Mouse (Mus musculus) heart, embryonic 16.5 days (tissue): ENCODE data around the gene Gm20388. TPM values are rescaled to one million over a fixed set of nuclear protein-coding genes. Genes with fewer than 3 reads are reported as not detected.

Source experiments
- ATAC-seq: fragments of 200-750 bp; cut with Nextera tagmentation; replicated peaks from 2 replicates; pipeline ENCODE4 v1.8.0; 2017; ENCODE audit warnings: moderate number of reproducible peaks; ENCODE audit not compliant: insufficient read depth, low FRiP score; ENCODE audit errors: extremely low read depth
- H3K27ac ChIP-seq: fragments of 300-500 bp; sonication (generic); 2 replicates; pipeline ENCODE4 v1.5.1; 2014; ENCODE audit warnings: mild to moderate bottlenecking, low read length, control low read depth, moderate library complexity
- H3K27me3 ChIP-seq: fragments of 300-500 bp; sonication (generic); 2 replicates; pipeline ENCODE4 v1.6.1; 2014; ENCODE audit warnings: low read length, mixed read lengths; ENCODE audit not compliant: control insufficient read depth, insufficient read depth
- H3K36me3 ChIP-seq: fragments of 300-500 bp; sonication (generic); 2 replicates; pipeline ENCODE4 v1.6.1; 2014; ENCODE audit not compliant: control insufficient read depth, insufficient read depth
- H3K4me1 ChIP-seq: fragments of 300-500 bp; sonication (generic); 2 replicates; pipeline ENCODE4 v1.6.1; 2014; ENCODE audit warnings: low read length, mixed read lengths; ENCODE audit not compliant: control insufficient read depth, insufficient read depth
- H3K4me2 ChIP-seq: fragments of 300-500 bp; sonication (generic); 2 replicates; pipeline ENCODE4 v1.6.1; 2014; ENCODE audit warnings: low read depth, mild to moderate bottlenecking, control low read depth, low read length
- H3K4me3 ChIP-seq: fragments of 300-500 bp; sonication (generic); 2 replicates; pipeline ENCODE4 v1.5.1; 2014; ENCODE audit warnings: mild to moderate bottlenecking, control low read depth, low read length
- H3K9ac ChIP-seq: fragments of 300-500 bp; sonication (generic); 2 replicates; pipeline ENCODE4 v1.6.1; 2014; ENCODE audit warnings: low read length, control low read depth
- H3K9me3 ChIP-seq: fragments of 300-500 bp; sonication (generic); replicated peaks from 2 replicates; pipeline ENCODE4 v1.6.1; 2016; ENCODE audit warnings: low read length; ENCODE audit not compliant: control insufficient read depth
- WGBS: fragments of 180-500 bp; shearing (Covaris S2); extraction: QIAGEN DNeasy Blood & Tissue Kit; methylation state at CpG from one replicate; pipeline ENCODE4 v1.1.7; 2014; 5-methylcytosine and 5-hydroxymethylcytosine counted together
- polyA plus RNA-seq: library from polyadenylated mRNA; unstranded; fragments of >200 nt; fragmentation: Nextera tagmentation; extraction: Ambion mirVana; gene quantifications from 2 replicates; pipeline ENCODE4 v1.2.1, GENCODE M21; 2015

The Gm20388 gene
- polyA plus RNA-seq, 1 experiment from 2014 or later, result 4.5 TPM

DNA sequence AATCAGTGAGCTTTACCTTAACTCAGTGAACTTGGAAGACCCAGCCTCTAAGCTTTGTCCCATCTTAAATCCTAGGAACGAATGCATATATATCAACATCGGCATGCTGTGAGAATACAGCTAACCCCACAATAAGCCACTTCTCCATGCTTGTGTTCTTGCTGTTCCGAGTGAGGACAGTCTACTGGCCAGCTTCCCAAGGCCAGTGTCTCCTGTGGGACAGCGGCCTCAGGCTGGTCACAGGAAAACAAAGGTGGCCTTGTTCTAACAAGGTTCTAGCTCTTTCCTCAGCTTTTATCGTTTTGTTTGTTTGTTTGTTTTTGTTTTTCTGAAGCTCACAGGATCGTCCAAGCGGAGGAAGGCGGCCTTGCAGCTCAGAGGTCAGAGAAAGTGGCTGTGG, 3823.8 kb downstream of the Gm20388 start:
- WGBS, result 77% methylated on average over 8 of the region's 8 CpGs

GRCm38 (mm10) chr8:123736974-123737373, 3826.3 kb downstream of the Gm20388 start:
- ATAC-seq, result no peak
- H3K4me2 ChIP-seq, result no peak overlapping the region
- peaks cover 9% of the 10 kb centered on the region for H3K4me1 ChIP-seq
- H3K27ac ChIP-seq, result no peak overlapping the region
- WGBS, result 73% methylated on average over 9 of the region's 9 CpGs
- H3K27me3 ChIP-seq, result no peaks in the 10 kb centered on the region
- H3K9ac ChIP-seq, result no peak overlapping the region
- H3K36me3 ChIP-seq, result no peaks in the 10 kb centered on the region
- H3K4me3 ChIP-seq, result no peak overlapping the region
- no peaks in the 10 kb centered on the region for H3K9me3 ChIP-seq

More for the DNA sequence above, 3823.8 kb downstream of the Gm20388 start:
- Histone ChIP-seq H3K4me3 (no peak overlapping the region), H3K4me2 (no peak overlapping the region), H3K9me3 (no peaks in the 10 kb centered on the region), H3K4me1 (peaks cover 11% of the 10 kb centered on the region), H3K36me3 (no peaks in the 10 kb centered on the region), H3K27ac (no peak overlapping the region), H3K9ac (no peak overlapping the region), H3K27me3 (no peaks in the 10 kb centered on the region; the same call in 1 of the 2 replicates)
- ATAC-seq, result no peak

DNA sequence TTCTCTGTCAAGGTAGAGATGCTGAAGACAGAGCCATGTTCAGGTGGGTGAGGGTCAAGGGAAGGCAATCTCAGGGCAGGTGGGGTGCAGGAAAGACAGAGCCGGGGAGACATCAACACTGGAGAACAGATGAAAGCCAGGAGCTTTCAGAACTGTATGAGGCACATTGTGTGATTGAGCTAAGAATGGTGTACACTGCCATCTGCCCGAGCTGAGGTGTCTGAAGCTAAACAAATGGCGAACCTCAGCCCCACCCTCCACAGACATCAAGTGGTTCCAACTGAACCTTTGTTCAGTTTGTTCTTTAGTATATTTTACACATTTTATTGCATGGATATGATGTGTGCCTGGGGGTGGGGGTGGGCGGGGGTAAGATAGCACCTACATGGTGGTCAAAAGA, 3829.6 kb downstream of the Gm20388 start:
- no peaks in the 10 kb centered on the region for H3K36me3 ChIP-seq
- WGBS, result 41% methylated on average over 4 of the region's 4 CpGs
- ATAC-seq, result no peak
- no peak overlapping the region for H3K27ac ChIP-seq
- H3K27me3 ChIP-seq, result no peaks in the 10 kb centered on the region
- H3K9ac ChIP-seq, result no peak overlapping the region
- H3K4me3 ChIP-seq, result no peak overlapping the region
- no peak overlapping the region for H3K4me2 ChIP-seq
- no peaks in the 10 kb centered on the region for H3K9me3 ChIP-seq
- H3K4me1 ChIP-seq, result peaks cover 9% of the 10 kb centered on the region

DNA sequence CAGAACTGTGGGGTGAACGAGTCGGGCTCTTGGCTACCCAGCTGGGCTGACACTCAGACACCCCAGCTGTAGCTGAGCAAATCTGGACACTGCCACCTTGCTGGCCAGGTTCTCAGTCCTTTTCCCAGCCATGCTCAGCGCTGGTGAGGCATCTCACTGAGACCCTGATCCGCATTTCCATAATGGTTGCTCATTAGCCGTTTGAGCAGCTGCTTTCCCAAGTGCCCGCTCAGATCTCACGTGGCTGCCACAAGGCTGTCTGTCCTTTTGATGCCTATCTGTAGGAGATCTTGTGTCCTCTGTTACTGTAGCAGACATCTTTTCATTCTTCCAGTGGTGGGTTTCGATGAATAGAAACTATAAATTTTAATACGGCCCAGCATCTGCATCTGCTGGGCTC, 3830.6 kb downstream of the Gm20388 start:
- Histone ChIP-seq H3K27ac (no peak overlapping the region), H3K4me3 (no peak overlapping the region), H3K27me3 (no peaks in the 10 kb centered on the region), H3K36me3 (no peaks in the 10 kb centered on the region), H3K4me2 (no peak overlapping the region), H3K9me3 (no peaks in the 10 kb centered on the region), H3K9ac (no peak overlapping the region), H3K4me1 (peaks cover 9% of the 10 kb centered on the region)
- 84% methylated on average over 9 of the region's 9 CpGs for WGBS
- no peak for ATAC-seq

- no peaks in the 10 kb centered on the region; the same call in 1 of the 2 replicates for H3K27me3 ChIP-seq
- ATAC-seq, result no peak
- no peak overlapping the region for H3K9ac ChIP-seq
- no peaks in the 10 kb centered on the region for H3K36me3 ChIP-seq
- no peaks in the 10 kb centered on the region for H3K9me3 ChIP-seq
- no peak overlapping the region for H3K27ac ChIP-seq
- H3K4me3 ChIP-seq, result no peak overlapping the region
- no peak overlapping the region for H3K4me2 ChIP-seq
- 91% methylated on average over 4 of the region's 4 CpGs for WGBS
- no peaks in the 10 kb centered on the region for H3K4me1 ChIP-seq
Measured at GRCm38 (mm10) chr8:123746488-123746887, 3835.8 kb downstream of the Gm20388 start.

DNA sequence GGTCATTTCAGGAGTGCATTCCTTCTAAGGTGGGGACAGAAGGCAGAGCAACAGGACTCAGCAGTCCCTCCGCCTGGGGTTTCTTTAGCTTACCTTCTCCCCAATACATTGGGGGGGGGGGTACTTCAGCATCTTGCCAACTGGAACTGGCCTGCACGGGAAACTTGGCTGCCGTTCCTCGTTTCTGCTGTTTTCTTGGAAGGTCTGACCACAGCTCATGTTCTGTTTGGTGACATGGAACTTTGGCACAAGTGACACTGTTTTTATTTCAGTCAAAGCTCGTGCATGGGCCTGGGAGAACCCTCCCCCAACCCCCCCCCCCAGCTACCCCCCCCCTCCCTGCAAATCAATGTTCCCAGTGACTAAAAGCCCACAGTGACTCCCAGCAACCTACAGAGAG, 3837.1 kb downstream of the Gm20388 start:
- Histone ChIP-seq H3K27me3 (no peaks in the 10 kb centered on the region; the same call in 1 of the 2 replicates), H3K4me2 (no peak overlapping the region), H3K27ac (peak overlapping the region; percentile 3; the same call in 1 of the 2 replicates), H3K4me1 (peaks cover 6% of the 10 kb centered on the region), H3K9ac (no peak overlapping the region), H3K9me3 (no peaks in the 10 kb centered on the region), H3K4me3 (no peak overlapping the region), H3K36me3 (no peaks in the 10 kb centered on the region)
- peak; percentile 58 for ATAC-seq
- 22% methylated on average over 5 of the region's 5 CpGs for WGBS

DNA sequence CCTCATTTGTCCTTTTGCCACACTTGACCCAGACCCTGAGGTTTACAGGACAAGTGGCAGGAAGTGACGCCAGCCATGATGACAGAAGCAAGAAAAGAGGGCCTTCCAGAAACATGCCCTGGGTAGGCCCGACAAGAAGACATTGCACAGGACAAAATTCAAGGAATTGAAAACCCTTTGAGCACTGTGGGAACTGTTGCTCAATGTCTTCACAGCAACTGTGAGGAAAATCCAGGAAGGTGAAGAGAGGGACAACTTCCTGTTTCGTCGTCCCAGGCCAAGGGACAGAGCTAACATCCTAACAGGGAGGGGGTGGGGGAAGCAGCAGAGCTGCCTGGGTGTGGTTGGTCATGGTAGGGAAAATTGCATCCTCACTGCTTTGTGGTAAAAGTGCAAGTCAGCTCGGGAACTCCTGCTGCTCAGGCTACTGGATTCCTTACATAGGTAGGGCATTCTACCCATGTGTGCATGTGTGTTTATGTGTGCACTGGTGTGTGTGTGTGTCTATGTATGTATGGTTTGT, 3839.6 kb downstream of the Gm20388 start:
- Histone ChIP-seq H3K36me3 (no peaks in the 10 kb centered on the region), H3K27me3 (no peaks in the 10 kb centered on the region; the same call in 1 of the 2 replicates), H3K4me3 (no peak overlapping the region), H3K27ac (no peak overlapping the region), H3K9ac (no peak overlapping the region), H3K9me3 (no peaks in the 10 kb centered on the region), H3K4me2 (no peak overlapping the region), H3K4me1 (peaks cover 19% of the 10 kb centered on the region)
- 49% methylated on average over 5 of the region's 5 CpGs for WGBS
- no peak for ATAC-seq

- 56% methylated on average over 13 of the region's 13 CpGs for WGBS
- Histone ChIP-seq H3K27me3 (no peaks in the 10 kb centered on the region; the same call in 1 of the 2 replicates), H3K9me3 (no peaks in the 10 kb centered on the region), H3K4me2 (no peak overlapping the region), H3K27ac (no peak overlapping the region), H3K4me1 (peaks cover 19% of the 10 kb centered on the region), H3K4me3 (no peak overlapping the region), H3K36me3 (no peaks in the 10 kb centered on the region), H3K9ac (no peak overlapping the region)
- peak; percentile 45; the same call in 1 of the 2 replicates for ATAC-seq
Measured at GRCm38 (mm10) chr8:123752773-123753468, 3842.3 kb downstream of the Gm20388 start.

DNA sequence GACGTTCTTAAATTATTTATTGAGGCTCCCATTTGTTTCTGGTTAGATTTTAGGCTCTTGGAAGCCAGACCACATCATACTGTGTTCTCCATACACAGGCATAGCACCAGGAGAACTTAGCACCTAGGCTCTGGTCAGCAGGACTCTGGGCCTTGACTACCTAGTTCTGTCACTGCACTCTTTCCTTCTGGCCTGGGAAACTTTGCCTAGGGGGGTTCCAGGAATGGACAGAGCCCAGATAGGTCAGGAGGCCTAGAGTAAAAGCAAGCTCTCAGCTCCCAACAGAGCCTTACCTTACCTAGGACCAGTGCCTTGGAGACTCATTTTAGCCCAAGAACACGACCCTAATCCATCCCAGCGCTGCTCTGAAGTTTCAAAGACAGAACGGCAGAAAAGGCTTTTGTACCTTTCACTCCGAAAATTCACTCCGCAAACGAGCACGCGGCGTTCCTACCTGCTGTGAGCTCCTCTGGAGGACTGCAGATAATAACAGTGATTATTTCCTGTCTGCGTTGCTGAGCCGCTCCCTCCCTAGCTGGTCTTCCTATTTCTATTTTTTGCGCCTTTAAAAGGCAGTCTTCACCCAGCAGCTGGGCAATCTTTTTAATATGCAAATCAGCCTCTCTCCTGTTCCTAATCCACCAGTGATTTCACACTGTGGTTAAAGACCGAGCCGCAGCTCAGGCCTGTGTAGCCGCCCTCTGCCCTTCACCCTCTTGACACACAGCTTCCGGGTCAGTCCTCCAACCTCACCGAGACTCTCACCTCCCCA, 3843.1 kb downstream of the Gm20388 start:
- H3K27ac ChIP-seq, result peak overlapping the region; percentile 61
- H3K27me3 ChIP-seq, result peaks cover 3% of the 10 kb centered on the region
- H3K36me3 ChIP-seq, result no peaks in the 10 kb centered on the region
- no peak for ATAC-seq
- peak overlapping the region; percentile 17; the same call in 1 of the 2 replicates for H3K4me2 ChIP-seq
- 26% methylated on average over 18 of the region's 18 CpGs for WGBS
- H3K4me3 ChIP-seq, result no peak overlapping the region
- H3K9me3 ChIP-seq, result no peaks in the 10 kb centered on the region
- peaks cover 19% of the 10 kb centered on the region for H3K4me1 ChIP-seq
- no peak overlapping the region for H3K9ac ChIP-seq
